Mouse (Mus musculus) G1E (cell line): ENCODE measurements around the gene Sorbs1. TPM values are rescaled to one million over a fixed set of nuclear protein-coding genes. Genes with fewer than 3 reads are reported as not detected.

Experiments
- ATAC-seq: 2 replicates; pipeline ENCODE4 v1.8.0; 2016; ENCODE audit warnings: mild to moderate bottlenecking; ENCODE audit not compliant: insufficient number of reproducible peaks, poor library complexity, low FRiP score, severe bottlenecking; ENCODE audit errors: extremely low read depth
- DNase-seq: peaks from one replicate; pipeline ENCODE4 v3.0.0; 2012; ENCODE audit warnings: low spot score
- H3K27me3 ChIP-seq: 2 replicates; pipeline ENCODE4 v1.6.1; 2012; ENCODE audit warnings: mild to moderate bottlenecking, low read length, inconsistent platforms; ENCODE audit not compliant: insufficient read depth
- H3K36me3 ChIP-seq: replicated peaks from 2 replicates; pipeline ENCODE3; 2012; ENCODE audit warnings: mild to moderate bottlenecking, inconsistent platforms
- H3K4me1 ChIP-seq: 2 replicates; pipeline ENCODE4 v1.6.1; 2012; ENCODE audit warnings: low read depth, low read length, inconsistent platforms, mixed read lengths; ENCODE audit not compliant: insufficient read depth
- H3K4me3 ChIP-seq: 2 replicates; pipeline ENCODE4 v1.5.1; 2012; ENCODE audit warnings: low read depth, mild to moderate bottlenecking, inconsistent platforms, low read length, moderate library complexity, mixed read lengths
- H3K9me3 ChIP-seq: replicated peaks from 2 replicates; pipeline ENCODE4 v1.6.1; 2012; ENCODE audit warnings: inconsistent platforms
- CTCF ChIP-seq: IDR thresholded peaks from 2 replicates; pipeline ENCODE4 v1.5.1; 2012; ENCODE audit warnings: low read depth, low read length, inconsistent platforms, mixed read lengths
- GATA1 ChIP-seq: IDR thresholded peaks from 2 replicates; pipeline ENCODE4 v1.6.1; 2012; ENCODE audit warnings: borderline replicate concordance, low read length, inconsistent platforms, mixed read lengths
- GATA2 ChIP-seq: IDR thresholded peaks from 2 replicates; pipeline ENCODE4 v1.6.1; 2012; ENCODE audit warnings: low read depth, low read length, inconsistent platforms, borderline replicate concordance
- POLR2AphosphoS5 ChIP-seq: IDR thresholded peaks from 2 replicates; pipeline ENCODE4 v1.6.1; 2012; ENCODE audit warnings: low read depth, low read length, inconsistent platforms; ENCODE audit not compliant: insufficient replicate concordance
- TAL1 ChIP-seq: conservative IDR thresholded peaks from 2 replicates; pipeline ENCODE4 v1.6.1; 2012; ENCODE audit warnings: low read depth, low read length, inconsistent platforms, mixed read lengths
- polyA plus RNA-seq: library from polyadenylated mRNA; stranded (reverse); fragments of >175 nt; gene quantifications from 2 replicates; pipeline ENCODE4 v1.2.3, GENCODE M21; 2012
- total RNA-seq, 2 experiments: library from RNA; stranded (forward) in 1 of 2; stranded (reverse) in 1 of 2; fragments of 200-1000 nt in 1 of 2; fragments of >200 nt in 1 of 2; fragmentation: Nextera tagmentation in 1 of 2; gene quantifications; 2 replicates each; pipeline ENCODE4 v1.2.3; 2014 to 2017

The Sorbs1 gene
- total and polyA plus RNA-seq, 3 experiments: 9.2 to 64.2 (median 19.2) TPM

GRCm38 (mm10) chr19:40257396-40257795 lies 256.2 kb downstream of the Sorbs1 start:
- DNase-seq: no peak
- Histone ChIP-seq H3K36me3 (no peaks in the 10 kb centered on the region), H3K9me3 (no peaks in the 10 kb centered on the region), H3K27me3 (no peaks in the 10 kb centered on the region), H3K4me1 (no peaks in the 10 kb centered on the region), H3K4me3 (no peak overlapping the region)
- TF ChIP-seq TAL1 (no peak), GATA1 (no peak), GATA2 (no peak), POLR2AphosphoS5 (no peak), CTCF (no peak)
- no peak for ATAC-seq

GRCm38 (mm10) chr19:40256376-40257050 lies 257.1 kb downstream of the Sorbs1 start:
- no peak for ATAC-seq

GRCm38 (mm10) chr19:40255561-40255960 lies 258.0 kb downstream of the Sorbs1 start:
- DNase-seq: no peak
- Histone ChIP-seq H3K27me3 (no peaks in the 10 kb centered on the region), H3K4me1 (no peaks in the 10 kb centered on the region), H3K36me3 (no peaks in the 10 kb centered on the region), H3K4me3 (no peak overlapping the region), H3K9me3 (no peaks in the 10 kb centered on the region)
- no peak for ATAC-seq
- TF ChIP-seq GATA1 (no peak), GATA2 (no peak), POLR2AphosphoS5 (no peak), CTCF (no peak), TAL1 (no peak)

More at GRCm38 (mm10) chr19:40256376-40257050, 257.1 kb downstream of the Sorbs1 start:
- Histone ChIP-seq H3K4me1 (no peaks in the 10 kb centered on the region), H3K27me3 (no peaks in the 10 kb centered on the region), H3K36me3 (no peaks in the 10 kb centered on the region), H3K4me3 (no peak overlapping the region), H3K9me3 (no peaks in the 10 kb centered on the region)
- no peak for DNase-seq
- TF ChIP-seq POLR2AphosphoS5: no peak
- TF ChIP-seq CTCF: no peak
- TF ChIP-seq GATA1: no peak
- no peak for TF ChIP-seq GATA2
- no peak for TF ChIP-seq TAL1

- TF ChIP-seq POLR2AphosphoS5 (no peak), CTCF (no peak), TAL1 (no peak), GATA2 (no peak), GATA1 (no peak)
- Histone ChIP-seq H3K9me3 (no peaks in the 10 kb centered on the region), H3K4me1 (no peaks in the 10 kb centered on the region), H3K36me3 (no peaks in the 10 kb centered on the region), H3K4me3 (no peak overlapping the region), H3K27me3 (no peaks in the 10 kb centered on the region)
- no peak for DNase-seq
- ATAC-seq: no peak
These were observed 258.8 kb downstream of the Sorbs1 start for GRCm38 (mm10) chr19:40254741-40255140.

GRCm38 (mm10) chr19:40253768-40254167 lies 259.8 kb downstream of the Sorbs1 start:
- Histone ChIP-seq H3K9me3 (no peaks in the 10 kb centered on the region), H3K4me1 (no peaks in the 10 kb centered on the region), H3K27me3 (no peaks in the 10 kb centered on the region), H3K36me3 (no peaks in the 10 kb centered on the region), H3K4me3 (no peak overlapping the region)
- ATAC-seq (no peak), DNase-seq (no peak)
- TF ChIP-seq CTCF (no peak), GATA1 (no peak), POLR2AphosphoS5 (no peak), TAL1 (no peak), GATA2 (no peak)

- DNase-seq (no peak), ATAC-seq (no peak)
- TF ChIP-seq TAL1: no peak
- no peak for TF ChIP-seq GATA1
- TF ChIP-seq POLR2AphosphoS5: no peak
- no peak for TF ChIP-seq CTCF
- no peak for TF ChIP-seq GATA2
- Histone ChIP-seq H3K4me3 (no peak overlapping the region), H3K9me3 (no peaks in the 10 kb centered on the region), H3K4me1 (no peaks in the 10 kb centered on the region), H3K36me3 (no peaks in the 10 kb centered on the region), H3K27me3 (no peaks in the 10 kb centered on the region)
These were observed 262.5 kb downstream of the Sorbs1 start for GRCm38 (mm10) chr19:40251115-40251514.
